Mouse (Mus musculus) neural tube, embryonic 10.5 days (tissue): ENCODE data around the gene Gm4177.
"Not testable (repeated sequence)": the region's sequence is repeated elsewhere in the genome, so short reads cannot be mapped to it uniquely, and the experiment has no call there.

Experiments
- DNase-seq: peaks from one replicate; pipeline ENCODE4 v3.0.0-alpha.2; 2017; ENCODE audit warnings: low spot score; ENCODE audit errors: extremely low spot score

Gm4177 gene

GRCm38 (mm10) chr7:21796628-21797027 is at the start of gene Gm4177:
TSS of gene Gm4177 (minus strand) at chr7:21796728.
- DNase-seq, result not testable (repeated sequence)

- not testable (repeated sequence) for DNase-seq
Observed at GRCm38 (mm10) chr7:21844167-21844566, 47.6 kb upstream of the Gm4177 start, which contains the start of gene Gm5725. TSS of gene Gm5725 (minus strand) at chr7:21844267.

GRCm38 (mm10) chr7:21832051-21832450 is 35.5 kb upstream of the Gm4177 start, which contains the start of gene Vmn1r135:
TSS of gene Vmn1r135 (plus strand) at chr7:21832351.
- DNase-seq, result not testable (repeated sequence)

DNA sequence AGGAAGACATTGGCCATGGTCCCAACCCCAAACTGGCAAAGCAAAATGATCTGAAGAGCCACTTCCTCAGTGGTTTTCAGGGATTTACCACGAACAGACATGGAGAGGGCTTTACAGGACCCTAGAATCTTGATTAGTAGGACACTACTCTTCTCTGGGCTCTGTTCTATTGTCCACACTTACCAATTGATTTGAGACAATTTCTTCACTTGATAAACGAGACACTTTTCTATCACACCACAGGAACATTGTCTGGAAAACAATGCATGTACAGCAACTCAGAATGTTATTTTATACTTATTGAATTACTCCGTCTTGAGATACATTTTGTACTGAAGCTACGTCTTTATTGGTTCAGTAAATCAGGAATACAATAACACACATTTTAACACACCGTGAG is 35.2 kb downstream of the Gm4177 start, which contains the start of gene Gm4175:
Gm4175 (minus strand) TSS at position 101 of the 400 bp plus-strand sequence.
- DNase-seq, result not testable (repeated sequence)
